Mouse (Mus musculus) megakaryocyte progenitor cell, adult 5-6 weeks (primary cell): ENCODE data around the gene Tdrd12. TPM values are rescaled to one million over a fixed set of nuclear protein-coding genes. Genes with fewer than 3 reads are reported as not detected.
"Not testable (repeated sequence)": the region's sequence is repeated elsewhere in the genome, so short reads cannot be mapped to it uniquely, and the experiment has no call there.

Source experiments
- ATAC-seq: replicated peaks from 2 replicates; pipeline ENCODE4 v1.8.0; 2016; ENCODE audit warnings: mild to moderate bottlenecking, moderate TSS enrichment, inconsistent platforms; ENCODE audit not compliant: poor library complexity
- total RNA-seq, 2 experiments: library from RNA; stranded (forward) in 1 of 2; stranded (reverse) in 1 of 2; fragments of 157-497, 149-512 nt in 1 of 2; fragments of 200-1000 nt in 1 of 2; gene quantifications; 2 replicates each; pipeline versions ENCODE4 v1.2.3 to v1.2.4; 2015 to 2017

Gene Tdrd12
- total RNA-seq (2015) = 0.20 and 0.49 TPM in 2 replicates
- 0.68 TPM in 1 of 2 replicates, not detected in the other for total RNA-seq (2017)

DNA sequence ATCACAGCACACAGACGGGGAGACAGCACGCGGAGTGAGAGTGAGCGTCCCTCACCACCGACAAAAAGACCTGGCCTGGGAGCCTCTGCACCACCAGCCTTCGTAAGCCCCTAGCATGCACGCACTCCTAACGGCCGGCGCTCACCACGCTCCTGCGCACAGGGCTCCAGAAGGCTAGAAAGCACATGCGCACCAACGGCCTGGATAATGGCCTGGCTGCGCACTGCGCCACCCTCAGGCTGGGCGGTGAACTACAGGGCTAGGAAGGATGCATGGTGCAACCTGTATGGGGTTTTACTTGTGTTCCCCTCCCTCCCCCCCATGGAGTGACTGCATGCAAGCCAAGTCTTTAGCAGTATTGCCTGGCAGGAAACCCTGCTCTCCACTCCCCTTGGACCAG, at the start of gene Tdrd12:
Gene Tdrd12, minus strand, starts transcription at position 184 of the 400 bp plus-strand sequence.
- ATAC-seq = peak; percentile 74; the same call in 1 of the 2 replicates

GRCm38 (mm10) chr7:35586906-35587445, 49.4 kb upstream of the Tdrd12 start:
- no peak for ATAC-seq

DNA sequence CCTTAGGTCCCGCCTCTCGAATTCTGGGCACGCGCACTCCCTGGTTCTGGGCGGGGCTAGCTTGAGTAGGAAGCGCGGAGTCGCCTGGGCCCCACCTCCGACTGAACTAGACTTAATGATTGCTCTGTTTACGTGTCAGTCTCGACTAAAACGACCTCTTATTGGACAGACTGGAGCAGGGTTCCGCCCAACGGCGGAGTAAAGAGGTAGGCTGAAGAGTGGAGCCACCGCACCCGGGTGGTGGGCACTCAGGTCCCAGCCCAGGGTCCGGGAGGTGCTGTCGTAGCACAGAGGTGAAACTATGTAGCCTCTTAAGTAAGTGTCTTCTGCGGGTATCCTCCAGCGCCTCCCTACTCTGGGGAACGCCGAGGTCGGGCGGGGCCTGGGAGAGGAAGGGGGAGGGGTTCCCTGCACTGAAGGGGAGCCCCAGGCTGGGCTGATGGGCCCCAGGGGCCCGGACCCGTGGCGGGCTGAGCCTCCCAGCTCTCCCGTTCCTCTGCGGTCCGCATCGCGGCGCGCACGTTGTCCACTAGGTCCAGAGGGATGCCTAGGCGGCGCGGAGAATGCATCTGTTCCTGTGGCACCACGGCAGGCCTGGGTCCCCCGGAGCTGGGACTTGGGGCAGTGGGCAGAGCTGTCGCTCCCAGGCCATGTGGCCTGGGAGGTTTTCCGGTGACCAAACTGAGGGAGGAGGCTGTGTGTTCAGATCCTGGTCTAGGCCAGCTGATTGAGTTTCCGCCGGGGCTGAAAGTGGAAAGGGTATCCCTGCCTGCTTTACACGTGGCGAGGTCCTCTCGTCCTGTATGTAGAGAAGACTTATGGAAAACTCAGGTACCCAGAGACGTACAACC, 48.7 kb upstream of the Tdrd12 start, which contains the start of gene Ankrd27:
Gene Ankrd27, plus strand, starts transcription at position 190 of the 851 bp plus-strand sequence.
- peak; percentile 73 for ATAC-seq

- ATAC-seq = peak; percentile 24
These were observed 47.9 kb upstream of the Tdrd12 start, which contains the start of gene Rgs9bp for GRCm38 (mm10) chr7:35585191-35586054. Gene Rgs9bp, minus strand, starts transcription at chr7:35585582.

DNA sequence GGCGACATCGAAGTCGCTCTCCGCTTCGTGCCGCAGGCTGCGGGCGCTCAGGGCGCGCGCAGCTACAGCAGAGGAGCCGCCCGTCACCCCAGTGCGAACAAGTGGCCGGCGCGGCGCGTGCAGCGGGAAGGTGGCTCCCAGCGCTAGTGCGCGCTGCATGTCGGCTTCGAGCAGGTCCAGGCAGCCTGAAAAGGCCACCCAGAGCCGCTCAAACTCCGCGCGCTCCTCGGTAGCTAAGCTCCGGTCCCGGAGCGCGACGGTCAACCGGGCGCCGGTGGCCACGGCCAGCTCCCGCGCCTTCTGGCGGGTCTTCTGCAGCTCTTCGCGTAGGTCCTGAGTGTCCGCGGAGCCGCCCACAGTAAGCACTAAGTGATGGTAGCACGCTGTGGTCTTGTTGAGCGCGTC, 47.2 kb upstream of the Tdrd12 start:
- no peak for ATAC-seq

- no peak for ATAC-seq
These were observed 46.7 kb upstream of the Tdrd12 start for GRCm38 (mm10) chr7:35584068-35584785.

- ATAC-seq = no peak
These were observed 46.0 kb upstream of the Tdrd12 start for GRCm38 (mm10) chr7:35583476-35584025.

DNA sequence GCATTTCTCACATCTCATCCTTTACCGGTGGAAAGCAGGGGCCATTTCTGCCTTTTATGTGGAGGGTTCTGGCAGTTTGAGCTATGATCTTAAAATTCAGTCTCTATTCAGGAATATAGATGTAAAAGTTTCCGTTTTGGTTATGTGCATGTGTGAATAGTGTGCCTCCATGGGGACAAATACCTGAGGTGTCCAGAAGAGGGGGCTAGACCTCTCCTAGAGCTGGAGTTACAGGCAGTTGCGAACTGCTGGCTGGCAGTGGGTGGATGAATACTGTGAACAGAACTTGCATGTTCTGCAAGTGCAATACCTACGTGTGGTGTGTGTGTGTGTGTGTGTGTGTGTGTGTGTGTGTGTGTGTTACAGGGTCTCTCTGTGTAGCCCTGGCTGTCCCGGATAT, 45.2 kb upstream of the Tdrd12 start:
- peak; percentile 23; the same call in 1 of the 2 replicates for ATAC-seq

DNA sequence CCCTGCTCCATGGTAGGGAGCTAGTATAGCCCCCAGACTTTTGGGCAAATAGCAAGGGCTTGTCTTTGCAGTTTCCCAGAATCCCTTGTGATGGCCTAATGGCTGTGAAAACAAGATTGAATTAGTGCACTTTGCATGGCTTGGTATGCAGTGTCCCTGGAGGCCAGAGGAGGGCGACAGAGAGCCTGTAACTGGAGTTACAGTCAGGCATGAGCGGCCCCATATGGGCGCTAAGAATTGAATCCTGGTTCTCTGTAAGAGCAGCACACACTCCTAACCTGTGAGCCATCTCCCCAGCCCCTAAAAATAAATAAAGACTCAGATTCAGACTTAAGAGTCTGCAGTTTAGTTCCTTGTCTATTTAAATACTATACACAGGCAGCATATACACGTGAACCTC, 42.3 kb upstream of the Tdrd12 start:
- peak; percentile 85 for ATAC-seq

GRCm38 (mm10) chr7:35570883-35571282, 33.3 kb upstream of the Tdrd12 start:
- ATAC-seq = not testable (repeated sequence)

DNA sequence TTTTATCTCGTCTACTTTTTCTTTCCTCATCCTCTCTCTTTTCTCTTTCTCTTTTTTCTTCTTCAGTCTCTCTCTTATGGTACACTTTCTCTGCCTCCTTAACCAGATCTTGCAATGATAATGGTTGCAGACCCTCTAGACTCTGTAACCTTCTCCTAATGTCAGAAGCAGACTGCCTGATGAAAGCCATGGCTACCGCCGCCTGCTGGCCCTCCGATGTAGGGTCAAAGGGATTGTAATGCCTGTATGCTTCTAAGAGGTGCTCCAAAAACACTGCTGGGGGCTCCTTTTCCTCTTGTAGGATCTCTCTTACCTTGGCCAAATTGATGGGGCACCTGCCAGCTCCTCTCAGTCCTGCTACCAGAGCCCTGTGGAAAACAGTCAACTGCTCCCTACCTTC, 32.2 kb upstream of the Tdrd12 start:
- not testable (repeated sequence) for ATAC-seq

DNA sequence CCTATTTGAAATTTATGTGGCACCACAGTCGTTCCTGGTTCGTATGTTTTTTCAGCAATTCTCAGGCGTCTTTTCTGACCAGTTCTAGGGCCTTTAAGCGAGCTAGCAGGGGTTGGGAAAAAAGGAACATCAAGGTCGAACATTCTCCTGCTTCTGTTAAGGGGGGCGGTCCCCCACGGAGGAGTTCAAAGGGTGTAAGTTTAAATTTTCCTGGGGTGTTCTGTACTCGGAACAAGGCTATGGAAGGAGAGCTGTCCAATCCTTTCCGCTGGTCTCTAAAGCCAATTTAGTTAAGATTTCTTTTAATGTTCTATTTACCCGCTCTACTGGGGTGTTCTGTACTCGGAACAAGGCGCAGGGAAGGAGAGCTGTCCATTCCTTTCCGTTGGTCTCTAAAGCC, 28.4 kb upstream of the Tdrd12 start:
- not testable (repeated sequence) for ATAC-seq

GRCm38 (mm10) chr7:35564872-35565271, 27.3 kb upstream of the Tdrd12 start:
- ATAC-seq = not testable (repeated sequence)

DNA sequence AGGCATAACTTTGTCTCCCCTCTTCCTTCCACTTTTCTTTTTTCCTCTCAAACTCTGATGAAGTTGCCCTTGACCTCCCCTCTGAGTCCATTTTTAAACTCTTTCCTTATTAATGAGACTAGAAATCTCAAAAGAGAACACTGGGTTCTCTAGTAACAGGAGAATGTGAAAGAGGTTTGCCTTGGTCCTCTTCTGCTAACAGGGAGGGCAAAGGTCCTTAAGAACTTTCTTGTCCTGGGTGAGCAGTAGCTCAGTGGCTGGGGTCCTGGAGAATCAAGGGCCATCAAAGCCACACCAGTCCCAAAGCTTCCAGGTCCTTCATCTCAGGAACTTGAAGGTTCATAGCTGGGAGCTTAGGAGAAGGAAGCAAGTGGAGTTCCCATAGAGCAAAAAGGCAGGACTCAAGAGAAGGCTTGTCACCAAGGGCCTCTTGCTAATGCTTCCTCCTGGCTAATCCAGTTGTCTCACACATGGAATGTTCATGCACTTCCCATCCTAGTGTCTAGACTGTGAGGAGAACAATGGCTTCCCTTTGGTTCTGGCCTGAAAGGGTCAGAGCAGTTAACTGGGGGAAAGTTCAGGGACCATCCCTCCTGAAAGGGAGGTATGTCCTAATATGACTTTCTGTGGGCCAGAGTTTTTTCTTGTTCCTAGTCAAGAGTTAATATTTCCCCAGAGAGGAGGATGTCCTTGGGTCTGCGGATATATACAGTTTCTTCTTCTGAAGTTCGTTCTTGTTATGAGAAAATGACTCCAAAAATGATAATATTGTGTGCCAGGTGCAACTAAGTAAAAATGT, 26.7 kb upstream of the Tdrd12 start:
- no peak for ATAC-seq

DNA sequence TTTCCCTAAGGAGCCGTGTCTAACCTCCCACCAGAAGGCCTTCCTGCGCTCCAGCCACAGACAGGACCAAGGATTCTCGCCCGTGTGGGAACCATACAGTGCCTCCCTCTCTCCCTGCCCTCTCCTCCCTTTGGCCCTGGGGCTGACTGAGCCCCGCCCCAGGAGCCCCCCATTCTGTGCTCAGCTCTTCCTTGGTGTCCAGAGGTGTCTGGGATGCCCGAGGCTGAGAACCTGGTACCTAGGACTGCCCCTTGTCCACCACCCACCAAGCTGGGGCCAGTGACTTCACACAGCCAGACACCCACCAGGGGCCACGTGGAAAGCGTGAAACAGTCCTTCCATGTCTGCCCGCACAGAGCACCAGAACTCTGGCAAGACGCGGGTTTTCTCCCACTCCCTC, 25.5 kb upstream of the Tdrd12 start:
- no peak for ATAC-seq

DNA sequence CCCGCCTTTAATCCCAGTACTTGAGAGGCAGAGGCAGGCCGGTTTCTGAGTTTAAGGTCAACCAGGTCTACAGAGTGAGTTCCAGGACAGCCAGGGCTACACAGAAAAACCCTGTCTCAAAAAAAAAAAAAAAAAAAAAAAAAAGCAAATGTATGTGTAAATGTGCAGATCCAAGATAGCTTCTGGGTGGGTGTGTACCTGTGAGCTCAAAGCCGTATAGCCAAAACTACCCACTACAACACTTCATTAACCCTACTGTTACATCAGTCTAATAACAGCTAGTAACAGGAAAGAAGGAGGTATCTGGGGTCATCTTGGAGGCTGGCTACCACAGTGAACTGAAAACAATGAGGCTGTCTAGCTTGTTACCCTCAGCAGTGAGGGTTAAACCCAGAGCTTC, 22.3 kb upstream of the Tdrd12 start:
- peak; percentile 29 for ATAC-seq

GRCm38 (mm10) chr7:35558681-35559080, 21.1 kb upstream of the Tdrd12 start:
- ATAC-seq = no peak

GRCm38 (mm10) chr7:35557577-35557976, 20.0 kb upstream of the Tdrd12 start:
- peak; percentile 32 for ATAC-seq

GRCm38 (mm10) chr7:35556905-35557304, 19.4 kb upstream of the Tdrd12 start:
- peak; percentile 12 for ATAC-seq
